Mouse (Mus musculus) heart, postnatal 0 days (tissue): Measurements from ENCODE around the gene Tmem206.

Experiments
- CTCF ChIP-seq: IDR thresholded peaks from 2 replicates; pipeline ENCODE4 v1.5.1; 2016; ENCODE audit warnings: antibody characterized with exemption, control low read depth, low read depth
- EP300 ChIP-seq: IDR thresholded peaks from 2 replicates; pipeline ENCODE4 v1.6.1; 2016; ENCODE audit warnings: antibody characterized with exemption, low read depth

DNA sequence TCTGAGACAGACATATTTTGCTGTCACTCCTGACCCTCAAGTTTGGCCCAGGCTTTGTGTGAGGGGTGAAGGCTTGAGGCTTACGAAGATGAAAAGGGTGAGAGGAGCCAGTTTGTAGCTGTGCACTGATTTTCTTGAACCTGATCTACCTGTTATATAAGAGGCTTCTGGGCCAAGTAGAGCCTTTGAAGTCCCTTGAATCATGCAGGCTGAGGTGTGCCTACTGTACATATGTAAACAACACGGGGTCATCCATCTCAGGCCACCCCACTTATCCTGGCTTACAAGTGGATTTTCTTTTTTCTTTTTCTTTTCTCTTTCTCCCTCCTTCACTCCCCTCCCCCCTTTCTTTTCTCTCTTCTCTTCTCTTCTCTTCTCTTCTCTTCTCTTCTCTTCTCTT, 22.9 kb downstream of the Tmem206 start:
- TF ChIP-seq CTCF (no peak), EP300 (no peak)
